Mouse (Mus musculus): ENCODE results near the gene Dnajb8. TPM values are rescaled to one million over a fixed set of nuclear protein-coding genes. Genes with fewer than 3 reads are reported as not detected.

Dnajb8 gene
- total RNA-seq, 2 experiments from 2014 or later: not detected

DNA sequence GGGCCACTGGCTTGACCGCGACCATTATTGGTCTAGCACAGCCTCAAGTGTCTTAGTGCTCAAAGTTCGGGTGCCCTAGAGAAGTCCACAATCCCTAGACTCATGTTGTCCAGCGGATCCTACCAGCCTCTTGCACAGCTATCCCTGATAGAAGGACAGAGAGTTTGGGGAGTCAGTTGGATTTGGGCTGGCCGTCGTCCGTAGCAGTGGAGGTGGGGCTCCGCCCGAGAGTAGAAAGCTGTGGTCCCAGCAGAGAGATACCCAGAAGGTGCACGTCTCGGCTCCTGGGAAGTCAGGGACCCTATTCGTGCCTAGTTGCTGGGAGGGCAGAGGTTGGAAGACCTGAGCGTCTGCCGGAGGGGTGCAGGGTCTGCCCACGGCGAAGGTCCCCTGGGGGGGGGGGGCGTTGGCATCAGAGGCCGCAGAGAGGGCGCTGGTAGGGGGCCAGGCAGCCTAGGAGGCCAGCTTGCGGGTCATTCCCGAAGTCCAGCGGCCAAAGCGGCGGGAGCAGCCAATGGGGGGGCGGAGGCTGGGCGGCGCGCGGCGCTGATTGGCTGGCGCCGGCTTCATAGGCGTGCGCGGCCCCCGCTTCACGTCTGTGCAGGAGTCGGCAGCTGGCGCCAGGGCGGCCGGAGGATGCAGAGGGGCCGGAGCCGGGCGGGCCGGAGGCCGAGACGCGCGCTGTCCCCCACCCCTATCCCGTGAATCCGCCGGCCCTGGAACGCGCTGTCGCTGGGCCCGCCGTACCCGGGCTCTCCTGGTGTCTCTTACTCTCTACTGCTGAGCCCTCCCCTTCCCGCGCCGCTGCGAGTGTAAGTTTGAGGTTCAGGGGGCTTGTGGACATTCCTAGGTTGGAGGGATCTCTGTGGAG, 23.8 kb upstream of the Dnajb8 start:
- DNase-seq (ENCODE audit: low spot score in 2 of 2): no peak
- intact Hi-C loops (cut with DNase I): no loop called here

DNA sequence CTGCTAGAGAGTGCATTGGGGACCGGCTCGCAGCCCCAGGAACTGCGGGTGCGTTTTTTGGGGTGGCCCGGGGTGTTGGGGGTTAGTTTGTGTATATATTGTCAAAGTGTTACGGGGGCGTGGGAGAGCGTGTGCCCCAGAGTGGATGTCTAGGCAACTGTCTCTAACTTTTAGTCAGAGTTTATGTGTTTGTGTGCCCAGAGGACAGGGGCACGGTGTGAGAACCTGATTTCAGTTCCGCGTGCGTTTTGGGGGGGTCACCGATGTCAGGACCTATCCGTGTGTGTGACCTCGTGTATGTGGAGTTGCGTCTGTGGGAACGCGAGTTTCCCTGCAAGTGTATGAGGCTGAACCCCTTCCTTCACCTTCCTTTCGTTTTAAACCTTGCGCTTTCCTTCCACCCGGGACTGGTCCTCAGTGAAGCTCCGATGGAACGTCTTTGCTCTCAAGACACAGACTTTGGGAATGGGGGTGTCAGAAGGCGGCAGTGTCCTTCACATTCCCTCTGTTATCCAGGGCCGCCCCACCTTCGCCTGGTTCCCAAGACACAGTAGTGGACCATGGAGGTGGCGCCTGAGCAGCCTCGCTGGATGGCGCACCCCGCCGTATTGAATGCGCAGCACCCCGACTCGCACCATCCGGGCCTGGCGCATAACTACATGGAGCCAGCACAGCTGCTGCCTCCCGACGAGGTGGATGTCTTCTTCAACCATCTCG, 22.9 kb upstream of the Dnajb8 start:
- intact Hi-C loops (cut with DNase I): no loop called here
- no peak for DNase-seq (ENCODE audit: low spot score in 2 of 2)

DNA sequence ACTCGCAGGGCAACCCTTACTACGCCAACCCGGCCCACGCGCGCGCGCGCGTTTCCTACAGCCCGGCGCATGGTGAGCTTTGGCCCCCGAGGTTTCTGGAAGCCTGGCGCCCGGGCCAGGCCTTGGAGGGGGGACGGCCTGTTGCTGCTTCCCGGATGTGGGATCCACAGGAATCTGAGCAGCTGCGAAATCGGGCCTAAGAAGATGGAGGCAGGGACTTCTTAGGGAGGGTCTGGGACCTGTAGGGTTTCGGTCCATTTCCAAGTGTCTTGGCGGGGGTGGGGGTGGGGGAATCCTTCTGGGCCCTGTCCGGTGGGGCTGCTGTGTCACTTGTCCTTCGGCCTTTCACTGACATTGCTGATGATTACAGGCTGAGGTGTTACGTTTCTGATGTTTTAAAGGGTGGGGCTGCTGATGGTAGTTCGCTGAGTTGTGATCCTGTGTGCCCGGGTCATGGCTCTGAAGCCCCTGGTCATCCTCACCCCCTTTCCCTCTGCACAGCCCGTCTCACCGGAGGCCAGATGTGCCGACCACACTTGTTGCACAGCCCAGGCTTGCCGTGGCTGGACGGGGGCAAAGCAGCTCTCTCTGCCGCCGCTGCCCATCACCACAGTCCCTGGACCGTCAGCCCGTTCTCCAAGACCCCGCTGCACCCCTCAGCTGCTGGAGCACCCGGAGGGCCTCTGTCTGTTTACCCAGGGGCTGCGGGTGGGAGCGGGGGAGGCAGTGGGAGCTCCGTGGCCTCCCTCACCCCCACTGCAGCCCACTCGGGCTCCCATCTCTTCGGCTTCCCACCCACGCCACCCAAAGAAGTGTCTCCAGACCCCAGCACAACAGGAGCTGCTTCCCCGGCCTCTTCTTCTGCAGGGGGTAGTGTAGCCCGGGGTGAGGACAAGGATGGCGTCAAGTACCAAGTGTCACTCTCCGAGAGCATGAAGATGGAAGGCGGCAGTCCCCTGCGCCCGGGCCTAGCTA, 22.1 kb upstream of the Dnajb8 start:
- intact Hi-C loops (cut with DNase I): no loop called here
- DNase-seq (ENCODE audit: low spot score in 2 of 2): no peak

DNA sequence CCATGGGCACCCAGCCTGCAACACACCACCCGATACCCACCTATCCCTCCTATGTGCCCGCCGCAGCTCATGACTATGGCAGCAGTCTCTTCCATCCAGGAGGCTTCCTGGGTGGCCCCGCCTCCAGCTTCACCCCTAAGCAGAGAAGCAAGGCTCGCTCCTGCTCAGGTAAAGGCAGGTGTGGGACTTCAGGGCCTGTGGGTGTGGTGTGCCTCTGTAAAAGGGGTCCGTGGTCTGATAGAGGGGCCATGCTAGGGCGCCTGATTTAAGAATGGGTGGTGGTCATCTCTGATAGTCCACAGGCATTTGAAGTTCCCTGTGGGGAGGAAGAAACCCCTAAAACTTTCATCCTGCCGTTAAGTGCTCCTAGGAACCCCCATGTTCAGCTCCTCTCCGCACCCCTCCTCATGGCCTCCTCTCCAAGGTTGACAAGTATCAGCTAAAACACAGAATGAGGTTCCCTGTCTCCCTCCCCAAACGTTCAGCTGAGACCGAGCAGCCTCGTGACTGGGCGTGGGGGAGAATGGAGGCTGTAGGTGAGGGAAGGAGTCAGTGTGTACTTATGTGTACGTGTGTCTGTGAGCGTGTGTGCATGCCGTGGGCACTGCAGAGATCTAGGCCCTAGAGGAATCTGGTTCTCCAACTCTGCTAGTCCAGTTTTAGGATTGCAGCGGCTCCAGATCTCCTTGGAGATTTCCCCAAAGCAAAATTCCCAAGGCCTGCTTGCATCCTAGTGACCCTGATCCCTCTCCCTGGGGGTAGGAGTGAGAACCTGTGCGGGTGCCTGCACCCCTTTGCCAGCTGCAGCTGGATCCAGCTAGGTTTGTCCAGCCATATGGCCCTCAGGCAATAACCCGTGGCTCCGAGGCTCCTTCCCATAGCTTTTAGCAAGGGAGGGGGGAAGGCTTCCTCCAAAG, 21.1 kb upstream of the Dnajb8 start:
- no peak for DNase-seq (ENCODE audit: low spot score in 2 of 2)
- intact Hi-C loops (cut with DNase I): no loop called here

GRCm38 (mm10) chr6:88201926-88202700, 20.0 kb upstream of the Dnajb8 start:
- intact Hi-C loops (cut with DNase I): no loop called here
- no peak for DNase-seq (ENCODE audit: low spot score in 2 of 2)

GRCm38 (mm10) chr6:88202921-88203690, 19.0 kb upstream of the Dnajb8 start:
- intact Hi-C loops (cut with DNase I): no loop called here
- DNase-seq (ENCODE audit: low spot score in 2 of 2): no peak

GRCm38 (mm10) chr6:88203791-88204405, 18.2 kb upstream of the Dnajb8 start:
- intact Hi-C loops (cut with DNase I): no loop called here

DNA sequence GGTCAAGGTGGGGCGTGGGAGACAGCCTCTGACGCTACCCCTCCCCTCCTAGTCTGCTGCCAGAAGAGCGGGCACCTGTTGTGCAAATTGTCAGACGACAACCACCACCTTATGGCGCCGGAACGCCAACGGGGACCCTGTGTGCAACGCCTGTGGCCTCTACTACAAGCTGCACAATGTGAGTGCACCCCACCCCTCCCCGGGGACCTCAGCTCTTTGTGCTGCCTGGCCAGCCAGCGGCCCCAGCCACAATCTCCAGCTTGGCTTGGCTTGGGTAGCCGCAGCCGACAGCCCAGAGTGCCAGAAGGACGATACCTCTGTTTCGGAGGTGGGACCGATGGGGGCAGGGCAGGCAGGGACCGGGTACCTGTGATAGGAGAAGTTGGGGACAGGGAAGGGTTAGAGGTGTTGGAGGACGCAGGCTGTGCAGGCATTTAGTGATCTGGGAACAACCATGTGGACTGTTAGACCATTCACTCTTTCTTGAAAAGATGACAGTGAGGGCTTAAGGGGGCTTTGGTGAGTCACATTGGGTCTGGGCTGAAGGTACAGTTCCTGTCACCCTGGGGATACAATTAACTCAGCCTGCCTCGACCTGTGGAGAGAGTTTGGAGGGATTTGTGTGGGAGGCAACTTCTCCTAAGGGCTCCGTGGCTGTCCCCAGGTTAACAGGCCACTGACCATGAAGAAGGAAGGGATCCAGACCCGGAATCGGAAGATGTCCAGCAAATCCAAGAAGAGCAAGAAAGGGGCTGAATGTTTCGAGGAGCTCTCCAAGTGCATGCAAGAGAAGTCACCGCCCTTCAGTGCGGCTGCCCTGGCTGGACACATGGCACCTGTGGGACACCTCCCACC, 17.3 kb upstream of the Dnajb8 start:
- no peak for DNase-seq (ENCODE audit: low spot score in 2 of 2)
- intact Hi-C loops (cut with DNase I): no loop called here

More at GRCm38 (mm10) chr6:88203791-88204405, 18.2 kb upstream of the Dnajb8 start:
- DNase-seq (ENCODE audit: low spot score in 2 of 2): no peak

DNA sequence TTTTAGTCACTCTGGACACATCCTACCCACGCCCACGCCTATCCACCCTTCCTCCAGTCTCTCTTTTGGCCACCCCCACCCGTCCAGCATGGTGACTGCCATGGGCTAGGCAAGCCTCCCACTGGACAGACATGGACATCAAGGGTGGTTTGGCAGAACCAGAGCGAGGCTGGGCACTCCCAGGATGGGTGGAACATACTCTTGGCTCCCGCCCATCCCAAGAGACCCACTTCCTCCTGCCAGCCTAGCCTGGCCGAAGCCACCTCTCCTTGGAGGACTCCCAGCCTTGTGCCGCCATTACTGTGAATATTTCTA, 16.7 kb upstream of the Dnajb8 start:
- intact Hi-C loops (cut with DNase I): no loop called here

GRCm38 (mm10) chr6:88205937-88206336, 16.1 kb upstream of the Dnajb8 start:
- DNase-seq (ENCODE audit: low spot score in 2 of 2): no peak
- intact Hi-C loops (cut with DNase I): no loop called here

More for the DNA sequence above, 16.7 kb upstream of the Dnajb8 start:
- no peak for DNase-seq (ENCODE audit: low spot score in 2 of 2)

DNA sequence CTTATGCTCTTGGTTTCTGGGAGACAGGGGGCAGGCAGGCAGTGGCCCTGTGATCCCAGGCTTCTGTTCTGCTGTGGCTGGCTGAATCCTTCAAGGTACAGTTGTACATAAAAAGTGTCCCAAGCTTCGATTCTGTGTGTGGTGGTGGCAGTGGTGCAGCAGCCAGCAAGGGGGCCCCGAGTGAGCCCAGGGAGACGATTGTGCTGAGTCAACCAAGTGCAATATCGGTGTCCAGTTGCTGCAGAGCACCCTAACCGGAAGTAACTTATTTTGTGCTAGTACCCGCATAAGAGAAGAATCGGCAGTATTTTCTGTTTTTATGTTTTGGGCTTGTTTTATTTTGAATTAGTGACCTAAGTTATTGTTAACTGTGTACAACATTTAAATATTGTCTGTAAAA, 15.5 kb upstream of the Dnajb8 start:
- DNase-seq (ENCODE audit: low spot score in 2 of 2): no peak
- intact Hi-C loops (cut with DNase I): no loop called here

GRCm38 (mm10) chr6:88207403-88208033, 14.6 kb upstream of the Dnajb8 start:
- intact Hi-C loops (cut with DNase I): no loop called here
- DNase-seq (ENCODE audit: low spot score in 2 of 2): no peak

- DNase-seq (ENCODE audit: low spot score in 2 of 2): no peak
- intact Hi-C loops (cut with DNase I): no loop called here
These were observed 13.7 kb upstream of the Dnajb8 start for GRCm38 (mm10) chr6:88208321-88208720.

DNA sequence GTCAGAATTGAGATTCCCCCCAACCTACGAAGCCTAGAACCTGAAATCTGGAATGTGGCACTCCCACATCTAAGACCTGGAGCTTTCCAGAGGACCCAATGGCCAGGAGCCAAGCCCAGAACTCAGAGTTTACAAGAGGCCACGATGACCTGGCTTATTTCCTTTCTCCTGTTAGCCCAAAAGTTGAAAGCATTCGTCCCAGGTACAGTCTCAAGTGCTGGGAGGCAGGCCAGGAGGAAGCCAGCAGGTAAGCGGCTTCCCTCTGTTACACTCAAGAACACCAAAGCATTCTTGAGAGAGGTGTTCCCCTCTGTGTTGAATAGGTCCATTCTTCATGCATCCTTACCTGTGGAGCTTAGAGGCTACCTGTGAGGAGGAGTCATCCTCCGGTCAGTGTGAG, 12.6 kb upstream of the Dnajb8 start:
- intact Hi-C loops (cut with DNase I): no loop called here
- DNase-seq (ENCODE audit: low spot score in 2 of 2): no peak

GRCm38 (mm10) chr6:88210182-88210581, 11.9 kb upstream of the Dnajb8 start:
- intact Hi-C loops (cut with DNase I): no loop called here
- no peak for DNase-seq (ENCODE audit: low spot score in 2 of 2)

- DNase-seq (ENCODE audit: low spot score in 2 of 2): no peak
- intact Hi-C loops (cut with DNase I): no loop called here
These were observed 6.3 kb upstream of the Dnajb8 start for GRCm38 (mm10) chr6:88215797-88216196.

Data from left cerebral cortex, postnatal 36 days (tissue).